Mouse (Mus musculus): ENCODE data around the gene Tgfb3. TPM values are rescaled to one million over a fixed set of nuclear protein-coding genes. Genes with fewer than 3 reads are reported as not detected.

Gene Tgfb3
- polyA plus RNA-seq, 1 experiment from 2014 or later = 25.8 TPM

DNA sequence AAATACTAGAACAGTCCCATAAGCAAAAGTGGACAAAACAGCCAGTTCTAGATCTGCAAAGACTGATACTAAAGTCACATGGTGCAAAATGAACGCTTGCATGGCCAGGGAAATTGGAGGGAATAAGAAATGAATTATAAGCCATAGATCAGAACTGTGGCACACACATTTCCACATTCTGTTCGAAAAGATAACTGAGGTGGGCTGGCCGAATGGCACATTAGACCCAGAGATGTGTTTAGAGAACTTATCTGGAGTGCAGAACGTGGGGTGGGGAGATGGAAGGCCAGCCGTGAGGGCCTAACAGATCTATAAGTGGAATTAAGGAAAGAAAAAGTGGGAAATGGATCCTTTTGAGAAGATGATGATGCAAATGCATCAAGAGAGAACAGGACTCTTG, 27.4 kb downstream of the Tgfb3 start:
- no peaks in the 10 kb centered on the region for H3K4me1 ChIP-seq
- 81% methylated on average over 5 of the region's 5 CpGs for WGBS
- H3K4me3 ChIP-seq (replicated peaks) = no peak overlapping the region
- H3K9me3 ChIP-seq = no peaks in the 10 kb centered on the region
- no peaks in the 10 kb centered on the region for H3K36me3 ChIP-seq
- ATAC-seq (ENCODE audit: insufficient read depth, low FRiP score, low read depth) = no peak
- H3K9ac ChIP-seq = no peak overlapping the region
- no peak overlapping the region for H3K4me2 ChIP-seq
- no peaks in the 10 kb centered on the region for H3K27me3 ChIP-seq (replicated peaks)
- no peak overlapping the region for H3K27ac ChIP-seq

DNA sequence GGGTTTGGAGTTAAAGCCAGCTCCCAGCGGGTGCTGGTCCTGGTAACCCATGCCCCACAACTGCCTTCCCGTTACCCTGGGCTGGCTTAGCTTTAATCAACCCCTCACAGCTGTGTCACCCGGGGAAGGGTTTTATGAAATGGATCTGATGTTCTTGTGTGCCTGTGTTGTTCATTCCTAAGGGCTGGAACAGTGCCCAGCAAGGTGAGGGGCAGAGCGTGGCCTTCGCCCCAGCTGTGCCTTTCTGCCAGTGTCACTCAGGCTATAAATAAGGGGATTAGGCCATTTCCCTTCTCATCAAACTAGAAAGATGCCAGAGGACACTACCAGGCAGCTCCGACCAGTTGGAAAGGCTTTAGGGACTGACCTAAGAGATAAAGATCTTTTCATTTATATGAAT, 29.0 kb downstream of the Tgfb3 start:
- Histone ChIP-seq H3K27ac (no peak overlapping the region), H3K4me3 (replicated peaks) (no peak overlapping the region), H3K27me3 (replicated peaks) (no peaks in the 10 kb centered on the region), H3K9ac (no peak overlapping the region), H3K9me3 (no peaks in the 10 kb centered on the region), H3K4me1 (no peaks in the 10 kb centered on the region), H3K36me3 (no peaks in the 10 kb centered on the region), H3K4me2 (no peak overlapping the region)
- no peak for ATAC-seq (ENCODE audit: insufficient read depth, low FRiP score, low read depth)
- WGBS = 75% methylated on average over 6 of the region's 6 CpGs

- H3K9me3 ChIP-seq = no peaks in the 10 kb centered on the region
- H3K36me3 ChIP-seq = no peaks in the 10 kb centered on the region
- H3K4me2 ChIP-seq = no peak overlapping the region
- no peak overlapping the region for H3K27ac ChIP-seq
- no peak for ATAC-seq (ENCODE audit: insufficient read depth, low FRiP score, low read depth)
- no peaks in the 10 kb centered on the region for H3K27me3 ChIP-seq (replicated peaks)
- 70% methylated on average over 8 of the region's 8 CpGs for WGBS
- no peaks in the 10 kb centered on the region for H3K4me1 ChIP-seq
- no peak overlapping the region for H3K4me3 ChIP-seq (replicated peaks)
- no peak overlapping the region for H3K9ac ChIP-seq
These were observed 31.5 kb downstream of the Tgfb3 start for GRCm38 (mm10) chr12:86047376-86047775.

DNA sequence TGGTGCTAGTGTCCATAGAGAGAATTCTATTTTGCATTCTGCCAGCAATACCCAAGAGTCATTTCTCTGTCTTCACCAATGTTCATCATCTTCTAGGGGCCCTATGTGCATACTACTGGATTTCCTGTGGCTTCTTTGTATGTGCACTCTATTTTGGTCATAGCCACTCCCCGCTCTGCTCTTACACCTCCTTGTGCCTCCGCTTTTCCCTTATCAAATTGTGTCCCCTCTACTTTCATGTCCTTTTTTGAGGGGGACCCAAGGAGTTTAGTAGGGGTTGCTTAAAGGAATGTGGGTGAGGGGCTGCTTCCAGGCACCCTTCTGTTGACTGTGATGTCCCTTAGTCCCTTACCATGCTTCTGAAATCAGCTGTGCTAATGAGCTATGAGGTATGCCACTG, 32.1 kb downstream of the Tgfb3 start:
- H3K4me1 ChIP-seq = no peaks in the 10 kb centered on the region
- no peak for ATAC-seq (ENCODE audit: insufficient read depth, low FRiP score, low read depth)
- no peaks in the 10 kb centered on the region for H3K27me3 ChIP-seq (replicated peaks)
- H3K36me3 ChIP-seq = no peaks in the 10 kb centered on the region
- WGBS = 97% methylated on average over 2 of the region's 2 CpGs
- H3K9me3 ChIP-seq = no peaks in the 10 kb centered on the region
- no peak overlapping the region for H3K4me2 ChIP-seq
- H3K4me3 ChIP-seq (replicated peaks) = no peak overlapping the region
- H3K27ac ChIP-seq = no peak overlapping the region
- H3K9ac ChIP-seq = no peak overlapping the region

DNA sequence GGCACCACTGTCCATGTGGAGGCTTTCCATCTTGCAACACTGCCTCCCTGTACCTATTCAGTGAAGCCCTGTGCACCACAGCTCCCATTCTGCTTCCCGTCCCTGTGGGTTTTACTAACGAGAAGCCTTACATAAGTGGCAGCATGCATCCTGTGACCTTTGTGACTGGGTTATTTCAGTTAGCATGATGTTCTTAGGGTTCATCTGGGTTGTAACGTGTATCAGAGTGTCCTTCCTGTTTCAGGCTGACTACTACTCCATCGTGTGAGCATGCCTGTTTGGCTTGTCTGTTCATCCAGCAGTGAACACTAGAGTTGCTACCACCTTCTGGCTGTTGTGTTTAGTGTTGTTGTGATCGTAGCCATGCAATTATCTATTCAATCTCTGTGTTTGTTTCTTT, 32.7 kb downstream of the Tgfb3 start:
- 84% methylated on average over 5 of the region's 5 CpGs for WGBS
- Histone ChIP-seq H3K9ac (no peak overlapping the region), H3K27ac (no peak overlapping the region), H3K36me3 (no peaks in the 10 kb centered on the region), H3K27me3 (replicated peaks) (no peaks in the 10 kb centered on the region), H3K4me3 (replicated peaks) (no peak overlapping the region), H3K4me2 (no peak overlapping the region), H3K9me3 (no peaks in the 10 kb centered on the region), H3K4me1 (no peaks in the 10 kb centered on the region)
- ATAC-seq (ENCODE audit: insufficient read depth, low FRiP score, low read depth) = no peak

GRCm38 (mm10) chr12:86039751-86040150, 39.1 kb downstream of the Tgfb3 start:
- no peaks in the 10 kb centered on the region for H3K4me1 ChIP-seq
- H3K9me3 ChIP-seq = no peaks in the 10 kb centered on the region
- ATAC-seq (ENCODE audit: insufficient read depth, low FRiP score, low read depth) = no peak
- no peak overlapping the region for H3K9ac ChIP-seq
- no peaks in the 10 kb centered on the region for H3K36me3 ChIP-seq
- 83% methylated on average over 6 of the region's 6 CpGs for WGBS
- no peak overlapping the region for H3K4me3 ChIP-seq (replicated peaks)
- H3K27ac ChIP-seq = no peak overlapping the region
- no peaks in the 10 kb centered on the region for H3K27me3 ChIP-seq (replicated peaks)
- H3K4me2 ChIP-seq = no peak overlapping the region

GRCm38 (mm10) chr12:86039078-86039477, 39.8 kb downstream of the Tgfb3 start:
- H3K4me3 ChIP-seq (replicated peaks) = no peak overlapping the region
- H3K4me1 ChIP-seq = no peaks in the 10 kb centered on the region
- no peaks in the 10 kb centered on the region for H3K36me3 ChIP-seq
- ATAC-seq (ENCODE audit: insufficient read depth, low FRiP score, low read depth) = no peak
- H3K4me2 ChIP-seq = no peak overlapping the region
- H3K9me3 ChIP-seq = no peaks in the 10 kb centered on the region
- H3K9ac ChIP-seq = no peak overlapping the region
- 84% methylated on average over 5 of the region's 5 CpGs for WGBS
- no peaks in the 10 kb centered on the region for H3K27me3 ChIP-seq (replicated peaks)
- no peak overlapping the region for H3K27ac ChIP-seq

DNA sequence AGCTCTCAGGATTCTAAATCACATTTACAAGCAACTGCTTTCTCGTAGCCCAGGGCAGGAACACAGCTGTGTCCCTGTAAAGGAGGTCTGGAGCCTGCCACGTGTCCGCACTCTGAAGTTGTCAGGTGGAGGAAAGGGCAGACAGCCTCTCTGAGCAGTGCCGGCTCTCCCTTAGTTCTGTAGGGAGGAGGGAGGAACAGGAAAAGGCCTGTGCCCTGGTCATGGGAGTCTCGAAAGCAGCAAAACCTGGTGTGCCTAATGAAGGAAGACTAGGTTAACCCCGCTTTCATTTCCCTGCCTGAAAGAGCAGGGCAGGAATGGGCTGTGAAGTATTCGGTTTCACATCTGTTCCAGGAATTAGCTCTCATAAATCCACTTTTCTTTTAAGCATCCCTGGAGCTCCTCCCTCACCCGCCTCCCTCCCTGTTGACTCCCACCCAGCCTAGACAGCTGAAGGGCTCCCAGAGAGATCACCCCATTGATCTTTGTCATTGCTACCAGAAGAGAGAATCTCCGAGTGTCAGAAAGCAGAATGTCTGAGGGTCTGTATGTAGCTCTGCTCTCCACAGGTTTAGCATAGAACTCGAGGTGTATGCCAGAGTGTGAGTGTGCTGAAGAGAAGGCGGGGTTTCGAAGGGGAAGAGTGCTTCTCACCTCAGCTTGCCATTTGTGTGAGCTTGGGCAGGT, 41.5 kb downstream of the Tgfb3 start:
- WGBS = 31% methylated on average over 12 of the region's 12 CpGs
- Histone ChIP-seq H3K9ac (no peak overlapping the region), H3K9me3 (no peaks in the 10 kb centered on the region), H3K36me3 (no peaks in the 10 kb centered on the region), H3K27ac (peak overlapping the region; percentile 28; the same call in 1 of the 2 replicates), H3K4me1 (no peaks in the 10 kb centered on the region), H3K4me2 (no peak overlapping the region), H3K27me3 (replicated peaks) (no peaks in the 10 kb centered on the region), H3K4me3 (replicated peaks) (no peak overlapping the region)
- peak; percentile 44; the same call in 1 of the 2 replicates for ATAC-seq (ENCODE audit: insufficient read depth, low FRiP score, low read depth)

DNA sequence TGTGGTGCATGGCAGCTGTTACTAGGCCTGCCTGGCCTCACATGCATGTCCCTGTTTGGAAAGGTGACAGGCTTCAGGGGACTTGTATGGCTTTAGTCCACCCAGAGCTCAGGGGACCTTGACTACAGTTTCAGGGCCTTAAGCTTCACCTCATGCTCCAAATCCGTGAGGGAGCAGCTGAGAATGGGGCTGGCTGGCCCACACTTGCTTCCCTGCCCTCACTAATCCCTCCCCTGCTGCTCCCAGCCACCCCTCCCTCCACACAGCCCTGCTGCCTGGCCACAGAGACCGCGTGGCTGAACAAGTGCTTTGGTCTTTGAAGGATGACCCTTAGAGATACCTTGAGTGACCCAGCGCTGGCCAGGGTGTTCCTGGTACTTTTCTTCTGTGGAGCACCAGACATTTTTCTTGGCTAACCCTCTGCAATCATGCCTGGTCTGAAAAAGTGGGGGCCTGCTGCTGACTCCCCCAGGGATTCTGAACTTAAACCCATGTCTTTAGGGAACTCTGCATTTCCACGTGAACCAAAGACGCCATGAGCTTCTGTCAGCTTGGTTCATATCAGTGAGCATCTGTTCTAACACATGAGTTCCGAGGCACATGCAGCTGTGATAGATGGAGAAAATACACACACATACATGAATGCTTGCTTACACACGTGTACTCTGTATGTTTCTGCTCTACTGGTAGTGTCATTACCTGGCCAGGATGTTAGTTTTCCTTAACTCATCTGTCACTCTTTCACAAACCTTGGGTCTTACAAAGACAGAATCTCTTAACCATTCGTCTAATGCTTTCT, 42.3 kb downstream of the Tgfb3 start:
- no peak overlapping the region for H3K9ac ChIP-seq
- no peaks in the 10 kb centered on the region for H3K27me3 ChIP-seq (replicated peaks)
- no peaks in the 10 kb centered on the region for H3K4me1 ChIP-seq
- H3K4me3 ChIP-seq (replicated peaks) = no peak overlapping the region
- no peak overlapping the region for H3K4me2 ChIP-seq
- no peaks in the 10 kb centered on the region for H3K36me3 ChIP-seq
- no peaks in the 10 kb centered on the region for H3K9me3 ChIP-seq
- WGBS = 51% methylated on average over 9 of the region's 9 CpGs
- H3K27ac ChIP-seq = no peak overlapping the region
- no peak for ATAC-seq (ENCODE audit: insufficient read depth, low FRiP score, low read depth)

DNA sequence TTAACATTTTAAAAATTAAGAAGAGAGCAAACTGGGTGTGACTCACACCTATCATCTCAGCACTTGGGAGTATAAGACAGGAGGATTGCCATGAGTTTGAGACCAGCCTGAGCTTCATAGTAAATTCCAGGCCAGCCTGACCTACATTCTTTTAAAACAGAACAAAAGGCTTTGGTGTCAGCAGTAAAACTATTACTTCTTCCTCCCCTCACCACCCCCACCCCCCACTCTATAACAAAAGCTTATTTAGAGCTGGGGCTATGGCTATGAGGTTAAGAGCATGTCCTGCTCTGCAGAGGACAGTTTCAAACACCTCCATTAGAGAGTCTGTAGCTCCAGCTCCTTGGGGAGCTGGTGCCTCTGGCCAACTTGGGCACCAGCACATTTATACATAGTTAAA, 43.3 kb downstream of the Tgfb3 start:
- H3K9me3 ChIP-seq = no peaks in the 10 kb centered on the region
- no peaks in the 10 kb centered on the region for H3K27me3 ChIP-seq (replicated peaks)
- no peak overlapping the region for H3K4me2 ChIP-seq
- no peak for ATAC-seq (ENCODE audit: insufficient read depth, low FRiP score, low read depth)
- H3K27ac ChIP-seq = no peak overlapping the region
- no peaks in the 10 kb centered on the region for H3K4me1 ChIP-seq
- H3K4me3 ChIP-seq (replicated peaks) = no peak overlapping the region
- no peak overlapping the region for H3K9ac ChIP-seq
- no peaks in the 10 kb centered on the region for H3K36me3 ChIP-seq

DNA sequence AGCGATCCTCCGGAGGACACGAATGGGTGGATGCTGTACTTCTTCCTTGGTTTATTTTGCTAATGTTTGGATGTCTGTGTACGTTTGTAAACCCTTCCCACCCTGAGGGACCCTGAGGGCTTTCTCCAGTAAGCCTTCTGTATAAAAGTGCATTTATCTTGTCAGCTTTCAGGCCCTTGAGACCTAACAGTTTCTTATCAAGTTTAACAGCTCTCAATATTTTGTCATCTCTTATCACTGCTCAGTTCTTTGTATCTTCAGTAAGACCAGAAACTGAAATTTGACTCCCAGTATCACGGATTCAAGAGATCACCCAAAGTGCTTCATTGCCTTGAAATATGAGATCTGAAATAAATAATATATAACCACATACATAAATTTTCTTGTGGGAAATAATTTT, 47.9 kb downstream of the Tgfb3 start:
- no peaks in the 10 kb centered on the region for H3K27me3 ChIP-seq (replicated peaks)
- H3K4me3 ChIP-seq (replicated peaks) = no peak overlapping the region
- H3K9me3 ChIP-seq = no peaks in the 10 kb centered on the region
- H3K36me3 ChIP-seq = no peaks in the 10 kb centered on the region
- WGBS = 55% methylated on average over 5 of the region's 5 CpGs
- peaks cover 3% of the 10 kb centered on the region; the same call in 1 of the 2 replicates for H3K4me1 ChIP-seq
- no peak overlapping the region for H3K27ac ChIP-seq
- no peak overlapping the region for H3K9ac ChIP-seq
- ATAC-seq (ENCODE audit: insufficient read depth, low FRiP score, low read depth) = no peak
- H3K4me2 ChIP-seq = no peak overlapping the region

GRCm38 (mm10) chr12:86027747-86028146, 51.1 kb downstream of the Tgfb3 start:
- H3K4me1 ChIP-seq = peaks cover 9% of the 10 kb centered on the region
- no peak for ATAC-seq (ENCODE audit: insufficient read depth, low FRiP score, low read depth)
- no peaks in the 10 kb centered on the region for H3K27me3 ChIP-seq (replicated peaks)
- no peaks in the 10 kb centered on the region for H3K9me3 ChIP-seq
- H3K4me3 ChIP-seq (replicated peaks) = no peak overlapping the region
- WGBS = 86% methylated on average over 1 of the region's 1 CpGs
- no peak overlapping the region for H3K4me2 ChIP-seq
- H3K27ac ChIP-seq = no peak overlapping the region
- H3K9ac ChIP-seq = no peak overlapping the region
- H3K36me3 ChIP-seq = no peaks in the 10 kb centered on the region

All from stomach, embryonic 15.5 days (tissue).